Mouse (Mus musculus) limb, embryonic 14.5 days (tissue): ENCODE measurements around the gene Prss2. TPM values are rescaled to one million over a fixed set of nuclear protein-coding genes. Genes with fewer than 3 reads are reported as not detected.
"Not testable (repeated sequence)": the region's sequence is repeated elsewhere in the genome, so short reads cannot be mapped to it uniquely, and the experiment has no call there.

Source experiments
- ATAC-seq: fragments of 200-750 bp; cut with Nextera tagmentation; 2 replicates; pipeline ENCODE4 v1.8.0; 2017; ENCODE audit warnings: low read depth, moderate number of reproducible peaks, moderate TSS enrichment; ENCODE audit not compliant: low FRiP score
- DNase-seq: peaks from one replicate; pipeline ENCODE4 v3.0.0-alpha.2; 2015; ENCODE audit warnings: low spot score
- H3K27ac ChIP-seq: fragments of 300-500 bp; sonication (generic); replicated peaks from 2 replicates; pipeline ENCODE4 v1.5.1; 2014; ENCODE audit warnings: low read depth, mild to moderate bottlenecking, low read length, moderate library complexity, mixed read lengths
- H3K27me3 ChIP-seq: fragments of 300-500 bp; sonication (generic); 2 replicates; pipeline ENCODE4 v1.6.1; 2014; ENCODE audit warnings: low read length, mixed read lengths; ENCODE audit not compliant: control insufficient read depth, insufficient read depth
- H3K36me3 ChIP-seq: fragments of 300-500 bp; sonication (generic); 2 replicates; pipeline ENCODE4 v1.6.1; 2014; ENCODE audit warnings: mild to moderate bottlenecking, low read length, moderate library complexity, mixed read lengths; ENCODE audit not compliant: control insufficient read depth, insufficient read depth
- H3K4me1 ChIP-seq: fragments of 300-500 bp; sonication (generic); 2 replicates; pipeline ENCODE4 v1.6.1; 2014; ENCODE audit warnings: antibody characterized with exemption, low read length, mixed read lengths; ENCODE audit not compliant: control insufficient read depth, insufficient read depth
- H3K4me2 ChIP-seq: fragments of 300-500 bp; sonication (generic); replicated peaks from 2 replicates; pipeline ENCODE4 v1.6.1; 2014; ENCODE audit warnings: low read depth, mild to moderate bottlenecking, low read length, moderate library complexity; ENCODE audit not compliant: severe bottlenecking
- H3K4me3 ChIP-seq: fragments of 300-500 bp; sonication (generic); replicated peaks from 2 replicates; pipeline ENCODE4 v1.5.1; 2014; ENCODE audit warnings: low read length
- H3K9ac ChIP-seq: fragments of 300-500 bp; sonication (generic); 2 replicates; pipeline ENCODE4 v1.6.1; 2014; ENCODE audit warnings: mild to moderate bottlenecking, low read depth, low read length, moderate library complexity; ENCODE audit not compliant: severe bottlenecking
- H3K9me3 ChIP-seq: fragments of 300-500 bp; sonication (generic); 2 replicates; pipeline ENCODE4 v1.6.1; 2016; ENCODE audit warnings: low read length; ENCODE audit not compliant: control insufficient read depth
- POLR2A ChIP-seq: fragments of 200-500 bp; IDR thresholded peaks from 2 replicates; pipeline ENCODE4 v1.8.0; 2012; ENCODE audit warnings: inconsistent platforms, mild to moderate bottlenecking, moderate library complexity, borderline replicate concordance; ENCODE audit not compliant: insufficient read depth, insufficient read length; ENCODE audit errors: extremely low read depth
- WGBS: fragments of 180-500 bp; shearing (Covaris S2); extraction: QIAGEN DNeasy Blood & Tissue Kit; methylation state at CpG from one replicate; pipeline ENCODE4 v1.1.7; 2014; 5-methylcytosine and 5-hydroxymethylcytosine counted together
- polyA plus RNA-seq, 2 experiments: library from polyadenylated mRNA; depleted of rRNA in 1 of 2; stranded (reverse) in 1 of 2; unstranded in 1 of 2; fragments of >200 nt; fragmentation: Nextera tagmentation in 1 of 2; extraction: Ambion mirVana in 1 of 2; gene quantifications; 2 replicates each; pipeline versions ENCODE4 v1.2.1 to v1.2.3; 2012 to 2014

Gene Prss2
- polyA plus RNA-seq, 2 experiments: 0.08 TPM; not detected in 1

DNA sequence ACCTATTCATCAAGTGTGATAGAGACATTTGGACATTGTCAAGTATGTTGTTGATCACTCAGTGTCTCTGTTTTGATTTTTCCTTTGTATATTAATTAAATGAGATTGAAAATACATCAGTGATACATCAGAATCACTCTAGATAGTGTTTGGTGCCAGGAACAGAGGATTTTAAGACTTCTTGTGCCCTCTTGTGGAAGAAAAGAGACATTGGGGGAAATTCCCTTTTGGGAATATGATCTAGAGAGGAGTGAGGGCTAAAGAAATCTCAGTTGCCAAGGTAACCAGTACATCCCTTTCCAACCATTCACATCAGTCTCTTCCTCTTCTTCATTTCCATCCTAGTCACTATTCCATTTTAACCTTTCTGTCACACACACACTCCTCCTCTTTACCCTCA lies 34.8 kb downstream of the Prss2 start:
- Histone ChIP-seq H3K27me3 (no peaks in the 10 kb centered on the region), H3K27ac (no peak overlapping the region), H3K4me3 (no peak overlapping the region), H3K4me1 (no peaks in the 10 kb centered on the region), H3K4me2 (no peak overlapping the region), H3K36me3 (no peaks in the 10 kb centered on the region), H3K9ac (no peak overlapping the region), H3K9me3 (no peaks in the 10 kb centered on the region)
- no peak for TF ChIP-seq POLR2A
- DNase-seq (no peak), ATAC-seq (no peak)

- H3K27me3 ChIP-seq: no peaks in the 10 kb centered on the region
- TF ChIP-seq POLR2A: no peak
- H3K9ac ChIP-seq: no peak overlapping the region
- no peak overlapping the region for H3K4me3 ChIP-seq
- DNase-seq (no peak), ATAC-seq (no peak)
- H3K4me1 ChIP-seq: no peaks in the 10 kb centered on the region
- H3K4me2 ChIP-seq: no peak overlapping the region
- 74% methylated on average over 5 of the region's 5 CpGs for WGBS
- no peaks in the 10 kb centered on the region for H3K36me3 ChIP-seq
- H3K9me3 ChIP-seq: no peaks in the 10 kb centered on the region
- no peak overlapping the region for H3K27ac ChIP-seq
Observed at GRCm38 (mm10) chr6:41557468-41557867, 35.9 kb downstream of the Prss2 start.

DNA sequence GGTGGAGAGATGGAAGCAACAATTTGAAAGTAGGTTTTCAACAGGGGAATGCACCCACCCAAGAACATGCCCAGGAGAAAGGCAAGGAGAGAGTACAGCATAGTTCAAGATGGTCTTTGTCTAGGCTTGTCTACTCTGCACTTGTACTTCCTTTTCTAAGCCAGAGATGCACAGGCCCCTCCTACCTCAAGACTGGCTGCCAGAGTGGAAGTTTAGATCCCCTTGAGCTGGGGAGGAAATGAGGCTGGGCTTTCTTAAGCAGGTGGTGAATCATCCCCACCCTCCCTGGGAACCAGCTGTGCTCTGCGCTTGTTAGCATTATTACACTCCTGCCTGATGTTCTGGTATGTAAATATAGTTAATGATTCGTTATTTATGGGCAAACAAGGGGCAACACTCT lies 36.7 kb downstream of the Prss2 start:
- Histone ChIP-seq H3K4me1 (no peaks in the 10 kb centered on the region), H3K4me3 (no peak overlapping the region), H3K27ac (no peak overlapping the region), H3K9me3 (no peaks in the 10 kb centered on the region), H3K36me3 (no peaks in the 10 kb centered on the region), H3K9ac (no peak overlapping the region), H3K4me2 (no peak overlapping the region), H3K27me3 (no peaks in the 10 kb centered on the region)
- ATAC-seq (no peak), DNase-seq (no peak)
- TF ChIP-seq POLR2A: no peak
- 38% methylated on average over 2 of the region's 2 CpGs for WGBS

- TF ChIP-seq POLR2A: no peak
- no peaks in the 10 kb centered on the region for H3K9me3 ChIP-seq
- ATAC-seq (no peak), DNase-seq (no peak)
- 36% methylated on average over 3 of the region's 3 CpGs for WGBS
- no peak overlapping the region for H3K27ac ChIP-seq
- H3K27me3 ChIP-seq: no peaks in the 10 kb centered on the region
- no peak overlapping the region for H3K4me3 ChIP-seq
- H3K9ac ChIP-seq: no peak overlapping the region
- no peak overlapping the region for H3K4me2 ChIP-seq
- H3K4me1 ChIP-seq: no peaks in the 10 kb centered on the region
- no peaks in the 10 kb centered on the region for H3K36me3 ChIP-seq
Observed at GRCm38 (mm10) chr6:41559331-41559730, 37.7 kb downstream of the Prss2 start.

DNA sequence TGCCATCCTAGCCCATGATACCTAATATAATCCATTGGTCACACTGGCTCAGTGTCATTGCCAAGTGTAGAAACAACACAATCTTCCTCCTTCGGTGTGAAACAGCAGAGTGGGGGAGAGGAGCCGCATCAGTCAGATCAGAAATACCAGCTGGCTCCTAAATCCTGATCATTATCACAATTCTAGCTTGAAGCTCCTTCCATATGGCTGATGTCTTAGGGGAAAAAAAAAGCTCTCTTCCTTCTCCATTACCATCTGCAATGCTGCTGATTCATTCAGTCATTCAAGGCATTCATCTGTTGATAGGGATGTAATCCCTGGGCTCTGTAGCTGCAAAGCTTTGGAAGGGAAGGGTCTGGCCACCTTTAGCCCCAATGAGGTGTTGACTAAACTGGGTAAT lies 38.7 kb downstream of the Prss2 start:
- 78% methylated on average over 2 of the region's 2 CpGs for WGBS

DNA sequence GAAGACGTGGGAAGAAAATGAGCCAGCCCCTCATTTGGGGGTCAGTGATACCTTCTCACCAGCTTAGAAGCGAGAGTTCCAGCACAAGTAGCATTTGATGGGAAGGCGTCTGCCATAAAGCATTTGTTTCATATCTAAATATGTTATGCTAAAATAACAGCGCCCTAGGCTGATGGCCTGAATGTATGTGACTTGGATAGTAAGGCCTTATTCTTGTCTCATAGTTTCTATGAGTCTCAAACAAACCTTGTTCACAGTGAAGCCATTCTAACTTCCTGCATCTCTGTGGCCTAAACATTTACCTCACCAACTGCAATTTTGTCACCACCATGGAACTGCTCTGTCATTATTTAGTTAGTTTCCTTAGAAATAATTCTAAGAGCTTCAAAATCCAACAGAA lies 41.0 kb downstream of the Prss2 start:
- Histone ChIP-seq H3K4me2 (no peak overlapping the region), H3K27me3 (no peaks in the 10 kb centered on the region), H3K27ac (no peak overlapping the region), H3K4me1 (no peaks in the 10 kb centered on the region), H3K9ac (no peak overlapping the region), H3K4me3 (0 out of 2 replicates have a peak overlapping the region, but pooled peaks have one; percentile 18), H3K36me3 (no peaks in the 10 kb centered on the region), H3K9me3 (no peaks in the 10 kb centered on the region)
- no peak for ATAC-seq
- DNase-seq: no peak
- TF ChIP-seq POLR2A: no peak
- WGBS: 94% methylated on average over 4 of the region's 4 CpGs

More for the DNA sequence above, 38.7 kb downstream of the Prss2 start:
- Histone ChIP-seq H3K4me1 (no peaks in the 10 kb centered on the region), H3K27me3 (no peaks in the 10 kb centered on the region), H3K36me3 (no peaks in the 10 kb centered on the region), H3K27ac (no peak overlapping the region), H3K4me3 (no peak overlapping the region), H3K9me3 (no peaks in the 10 kb centered on the region), H3K4me2 (no peak overlapping the region), H3K9ac (no peak overlapping the region)
- DNase-seq (no peak), ATAC-seq (no peak)
- no peak for TF ChIP-seq POLR2A

GRCm38 (mm10) chr6:41563104-41563951 lies 41.7 kb downstream of the Prss2 start:
- not testable (repeated sequence) for H3K4me1 ChIP-seq, H3K27ac ChIP-seq, H3K27me3 ChIP-seq, H3K4me2 ChIP-seq, DNase-seq, H3K9ac ChIP-seq, H3K36me3 ChIP-seq, ATAC-seq, H3K9me3 ChIP-seq
- H3K4me3 ChIP-seq: 0 out of 2 replicates have a peak overlapping the region, but pooled peaks have one; percentile 18
- 50% methylated on average over 4 of the region's 23 CpGs for WGBS
